Comparison of ENCODE assay signal across 22 mouse cellular contexts in the genomic region with DNA sequence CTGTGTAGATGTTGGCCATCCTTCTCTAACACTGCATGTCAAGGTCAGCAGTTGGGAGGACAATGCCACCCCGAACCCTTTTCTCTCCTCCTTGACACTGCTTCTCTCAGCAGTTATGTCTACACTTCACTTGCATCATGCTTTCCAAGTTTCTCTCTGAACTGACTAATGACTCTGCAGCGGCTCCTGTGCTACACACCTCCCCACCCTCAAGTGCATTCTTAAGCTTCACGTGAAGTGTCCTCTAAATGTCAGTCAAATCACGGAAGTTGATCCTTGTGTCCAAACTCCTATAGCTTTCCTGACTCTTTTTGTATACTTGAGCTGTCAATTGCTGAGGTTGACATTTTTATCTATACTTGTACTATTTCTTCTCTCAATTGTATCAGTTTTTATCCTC.
DNase-seq lines count a peak whose midpoint lies in the region; ATAC-seq and TF ChIP-seq lines count a peak whose summit lies in the region.
"Had no signal": no experiment of that assay in that cellular context is flagged by ENCODE, and none has a peak within 500 bp of the region (broad histone marks: within the 10 kb centered on the region; RNA-seq: fewer than 3 reads in every experiment).

No protein-coding gene starts in this region.

- no peaks in the 10 kb centered on the region for H3K9me3 ChIP-seq in hindbrain, embryonic 14.5 days (ENCODE audit: control insufficient read depth, low read length)
- H3K9me3 ChIP-seq in hindbrain, embryonic 13.5 days, result no peaks in the 10 kb centered on the region
- H3K9me3 ChIP-seq: embryonic facial prominence, embryonic 13.5 days; embryonic facial prominence, embryonic 15.5 days; forebrain, embryonic 10.5 days; forebrain, embryonic 12.5 days had no signal

- H3K4me1 ChIP-seq in lung, adult 2 months (ENCODE audit: control insufficient read depth, insufficient read depth, low read length), result no peaks in the 10 kb centered on the region
- no peaks in the 10 kb centered on the region for H3K4me1 ChIP-seq in hindbrain, embryonic 14.5 days (replicated peaks; ENCODE audit: control insufficient read depth, insufficient read depth, low read length)
- H3K4me1 ChIP-seq in hindbrain, embryonic 13.5 days (replicated peaks), result no peaks in the 10 kb centered on the region
- H3K4me1 ChIP-seq: embryonic facial prominence, embryonic 15.5 days; forebrain, embryonic 10.5 days; forebrain, embryonic 12.5 days had no signal

- no peak for ATAC-seq in hindbrain, embryonic 14.5 days (ENCODE audit: low FRiP score)
- no peak for ATAC-seq in hindbrain, embryonic 13.5 days (ENCODE audit: low FRiP score)
- ATAC-seq: forebrain, embryonic 14.5 days; forebrain, embryonic 16.5 days had no signal

- 74% methylated on average over 4 of the region's 4 CpGs for WGBS in lung, adult 2 months
- WGBS in hindbrain, embryonic 14.5 days, result 94% methylated on average over 4 of the region's 4 CpGs
- WGBS in hindbrain, embryonic 13.5 days, result 94% methylated on average over 4 of the region's 4 CpGs

- no peak overlapping the region for H3K27ac ChIP-seq in hindbrain, embryonic 14.5 days
- H3K27ac ChIP-seq in hindbrain, embryonic 13.5 days, result no peak overlapping the region
- H3K27ac ChIP-seq: embryonic facial prominence, embryonic 13.5 days; embryonic facial prominence, embryonic 15.5 days; forebrain, embryonic 10.5 days; forebrain, embryonic 12.5 days had no signal

- H3K9ac ChIP-seq in hindbrain, embryonic 14.5 days, result no peak overlapping the region
- no peak overlapping the region for H3K9ac ChIP-seq in hindbrain, embryonic 13.5 days
- H3K9ac ChIP-seq: embryonic facial prominence, embryonic 13.5 days; embryonic facial prominence, embryonic 15.5 days; forebrain, embryonic 12.5 days had no signal

- no peaks in the 10 kb centered on the region for H3K27me3 ChIP-seq in hindbrain, embryonic 14.5 days (ENCODE audit: control insufficient read depth, insufficient read depth, low read length)
- no peaks in the 10 kb centered on the region for H3K27me3 ChIP-seq in hindbrain, embryonic 13.5 days
- H3K27me3 ChIP-seq: embryonic facial prominence, embryonic 13.5 days; embryonic facial prominence, embryonic 15.5 days; forebrain, embryonic 12.5 days had no signal

- TF ChIP-seq CTCF in lung, adult 2 months (IDR thresholded peaks at IDR 0.05; ENCODE audit: insufficient read depth, low read length), result no peak

- peaks cover 14% of the 10 kb centered on the region; the same call in 1 of the 2 replicates for H3K36me3 ChIP-seq in hindbrain, embryonic 14.5 days (replicated peaks; ENCODE audit: control insufficient read depth, insufficient read depth)
- H3K36me3 ChIP-seq in hindbrain, embryonic 13.5 days, result peaks cover 22% of the 10 kb centered on the region
- H3K36me3 ChIP-seq: embryonic facial prominence, embryonic 15.5 days had no signal

- no peak for TF ChIP-seq POLR2A in lung, adult 2 months (IDR thresholded peaks at IDR 0.05; ENCODE audit: borderline replicate concordance, extremely low read depth, low read depth, low read length)

- no peak overlapping the region for H3K4me3 ChIP-seq in lung, adult 2 months (replicated peaks; ENCODE audit: extremely low read depth, low read depth, low read length)
- no peak overlapping the region for H3K4me3 ChIP-seq in hindbrain, embryonic 14.5 days (replicated peaks; ENCODE audit: low read length)
- no peak overlapping the region for H3K4me3 ChIP-seq in hindbrain, embryonic 13.5 days
- H3K4me3 ChIP-seq: embryonic facial prominence, embryonic 13.5 days; embryonic facial prominence, embryonic 15.5 days; erythroblast, embryonic 14.5 days; forebrain, embryonic 10.5 days; forebrain, embryonic 12.5 days had no signal

- H3K4me2 ChIP-seq in hindbrain, embryonic 14.5 days (replicated peaks), result no peak overlapping the region
- H3K4me2 ChIP-seq in hindbrain, embryonic 13.5 days, result no peak overlapping the region
- H3K4me2 ChIP-seq: embryonic facial prominence, embryonic 13.5 days; embryonic facial prominence, embryonic 15.5 days; forebrain, embryonic 12.5 days had no signal

- DNase-seq in lung, postnatal 10 days, result peak; percentile 15
- no peak for DNase-seq in lung, adult 2 months
- peak; percentile 58 for DNase-seq in lung, postnatal 25 days (ENCODE audit: low spot score)
- no peak for DNase-seq in hindbrain, embryonic 14.5 days (ENCODE audit: low spot score)
- DNase-seq: adrenal gland, adult 2 months; adrenal gland, postnatal 10 days; adrenal gland, postnatal 25 days; cerebellum, adult 11 months; cerebellum, adult 18-20 months; cerebellum, adult 8-10 months; cerebellum, adult 9-11 months; cerebellum, postnatal 14 days; cerebellum, postnatal 36 days; embryo, embryonic 11 days had no signal

Comparison
In these comparisons a context has a peak if more than half of its experiments do, and no peak if none do; other contexts are left out.
1. DNase-seq: peak in lung, postnatal 10 days (single experiment) and lung, postnatal 25 days (single experiment); none in lung, adult 2 months (single experiment) and hindbrain, embryonic 14.5 days (single experiment).